Mouse (Mus musculus) spleen, adult 2 months (tissue): Measurements from ENCODE around the gene Lrrc8d.

Experiments
- CTCF ChIP-seq: fragments of 200-500 bp; IDR thresholded peaks from 2 replicates; pipeline ENCODE4 v1.5.1; 2011; ENCODE audit warnings: mild to moderate bottlenecking, inconsistent platforms; ENCODE audit not compliant: insufficient read depth, insufficient read length, insufficient replicate concordance; ENCODE audit errors: extremely low read depth
- POLR2A ChIP-seq: fragments of 200-500 bp; IDR thresholded peaks from 2 replicates; pipeline ENCODE4 v1.6.1; 2011; ENCODE audit warnings: low read depth, low read length, inconsistent platforms

DNA sequence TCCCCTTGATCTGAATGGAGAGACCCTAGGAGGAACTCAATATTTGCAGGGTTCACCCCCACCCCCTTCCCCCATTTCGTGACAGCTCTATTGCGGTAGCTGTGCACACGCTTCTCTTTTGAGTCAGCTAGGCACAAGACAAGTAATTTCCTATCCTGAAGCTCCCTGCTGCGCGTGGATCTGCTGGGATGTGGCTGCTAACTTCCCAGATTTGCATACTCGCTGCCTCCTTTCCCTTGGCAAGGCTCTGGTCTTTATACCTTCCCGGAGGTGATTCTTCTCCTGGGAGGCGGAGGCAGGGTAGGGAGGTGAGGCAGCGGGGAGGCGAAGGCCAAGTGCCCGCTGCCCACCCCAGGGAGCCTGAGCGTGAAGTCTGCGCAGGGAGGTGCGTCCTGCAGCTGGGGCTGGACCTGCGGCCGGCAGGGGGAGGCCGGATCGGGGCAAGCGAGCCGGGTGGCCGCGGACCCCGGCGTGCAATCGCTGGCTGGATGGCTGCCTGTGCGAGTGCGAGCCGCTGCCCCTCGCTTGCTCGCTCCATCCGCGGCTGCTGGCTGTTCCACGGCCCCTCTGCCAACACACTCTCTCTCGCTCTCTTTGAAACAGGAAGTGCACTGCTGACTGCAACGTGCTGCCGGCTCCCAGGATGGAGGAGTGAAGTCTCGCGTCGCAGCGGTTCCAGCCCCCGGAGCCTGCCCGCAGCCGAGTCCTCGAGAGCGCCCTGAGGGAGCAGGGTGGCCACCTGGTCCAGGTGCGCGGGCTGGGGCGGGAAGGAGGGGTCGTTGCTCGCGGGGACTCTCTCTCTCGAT, 32.1 kb downstream of the Lrrc8d start:
- TF ChIP-seq CTCF (no peak), POLR2A (no peak)
